Mouse (Mus musculus): ENCODE results near the gene Klk12.

The Klk12 gene

GRCm38 (mm10) chr7:43768597-43768996 lies at the start of gene Klk12:
TSS of gene Klk12 (plus strand) at chr7:43768897.
- no peak for DNase-seq (ENCODE audit: low spot score in 2 of 2)

- DNase-seq (ENCODE audit: low spot score in 2 of 2): peak; percentile 1 to 21
These were observed 20.9 kb upstream of the Klk12 start for GRCm38 (mm10) chr7:43747788-43748187.

- no peak for DNase-seq (ENCODE audit: low spot score in 2 of 2)
These were observed 15.9 kb upstream of the Klk12 start for GRCm38 (mm10) chr7:43752806-43753205.

- no peak for DNase-seq (ENCODE audit: low spot score in 2 of 2)
These were observed 2.2 kb upstream of the Klk12 start for GRCm38 (mm10) chr7:43766484-43766883.

GRCm38 (mm10) chr7:43769636-43770035 lies 939 bp downstream of the Klk12 start:
- no peak for DNase-seq (ENCODE audit: low spot score in 2 of 2)

- DNase-seq (ENCODE audit: low spot score in 2 of 2): no peak
These were observed 2.0 kb downstream of the Klk12 start for GRCm38 (mm10) chr7:43770701-43771100.

DNA sequence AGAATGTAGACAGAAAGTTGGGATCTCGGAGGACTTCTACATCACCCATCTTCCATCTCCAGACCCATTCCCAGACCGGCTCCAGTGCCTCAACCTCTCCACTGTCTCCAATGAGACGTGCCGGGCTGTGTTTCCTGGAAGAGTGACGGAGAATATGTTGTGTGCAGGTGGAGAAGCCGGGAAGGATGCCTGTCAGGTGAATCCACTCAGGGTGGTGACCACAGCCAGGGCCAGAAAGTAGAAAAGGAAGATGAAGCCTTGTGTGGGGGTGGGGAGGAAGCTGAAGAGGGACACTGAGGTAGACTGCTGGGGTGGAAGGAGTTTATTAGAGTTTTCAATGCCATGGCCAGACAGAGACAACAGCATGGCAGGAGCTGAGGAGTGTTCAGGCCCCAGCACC lies 3.2 kb downstream of the Klk12 start:
- DNase-seq (ENCODE audit: low spot score in 2 of 2): no peak

GRCm38 (mm10) chr7:43772901-43773300 lies 4.2 kb downstream of the Klk12 start:
- DNase-seq (ENCODE audit: low spot score in 2 of 2): no peak

DNA sequence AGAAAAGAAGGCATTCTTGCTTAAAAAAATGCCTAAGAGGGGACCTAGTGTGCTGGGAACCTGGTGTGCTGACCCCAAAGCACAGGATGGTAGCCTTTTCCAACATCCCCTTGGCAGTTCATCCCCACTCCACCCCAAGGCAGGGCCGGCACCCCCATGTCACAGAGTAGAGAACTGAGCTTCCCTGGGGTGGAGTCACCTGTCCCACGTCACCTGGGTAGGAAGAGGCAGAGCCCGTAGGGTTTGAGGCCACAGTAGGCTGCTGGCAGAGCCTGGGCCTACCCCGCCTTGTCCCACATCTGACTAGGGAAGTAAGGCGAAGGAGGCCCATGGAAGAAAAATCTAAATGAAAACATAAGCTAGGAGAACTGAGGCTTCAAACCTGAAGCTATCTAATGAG lies 5.7 kb downstream of the Klk12 start, which contains the start of gene Klk11:
Klk11 (plus strand) TSS at position 241 of the 400 bp plus-strand sequence.
- DNase-seq (ENCODE audit: low spot score in 2 of 2): no peak

GRCm38 (mm10) chr7:43774802-43775201 lies 6.1 kb downstream of the Klk12 start:
- DNase-seq (ENCODE audit: low spot score in 2 of 2): no peak

DNA sequence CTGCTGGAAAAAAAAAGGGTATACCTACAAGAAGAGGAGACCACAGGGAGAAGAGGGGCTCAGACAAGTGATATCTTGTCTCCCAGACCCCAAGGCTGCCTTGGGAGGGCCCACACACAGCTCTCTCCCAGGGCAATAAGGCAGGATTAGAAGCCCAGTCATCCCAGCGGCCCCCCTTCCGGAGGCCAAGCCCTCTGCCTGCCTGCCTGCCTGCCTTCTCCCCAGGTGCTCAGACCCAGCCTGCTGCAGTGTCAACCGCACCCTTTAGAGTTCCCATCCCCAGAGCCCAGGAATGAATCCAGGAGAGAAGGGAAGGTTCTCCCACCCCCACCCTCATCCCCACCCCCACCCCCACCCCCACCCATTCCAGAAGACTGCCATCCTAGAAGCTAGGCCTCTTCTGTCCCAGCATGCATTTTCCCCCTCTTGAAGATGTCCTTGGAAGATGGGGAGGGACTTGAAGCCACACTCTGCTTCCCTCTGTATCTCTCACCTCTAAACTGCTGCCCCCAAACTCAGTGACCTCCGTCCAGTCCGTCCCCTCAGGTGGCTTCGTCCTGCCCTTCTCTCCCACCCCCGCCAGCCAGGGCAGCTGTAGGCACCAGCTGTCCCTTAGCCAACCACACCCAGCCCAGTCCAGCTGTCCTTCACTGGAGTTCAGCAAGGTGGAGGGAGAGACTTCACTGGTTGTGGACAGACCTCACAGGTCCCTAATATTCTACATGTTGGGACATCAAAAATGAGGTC lies 6.8 kb downstream of the Klk12 start:
- no peak for DNase-seq (ENCODE audit: low spot score in 2 of 2)

DNA sequence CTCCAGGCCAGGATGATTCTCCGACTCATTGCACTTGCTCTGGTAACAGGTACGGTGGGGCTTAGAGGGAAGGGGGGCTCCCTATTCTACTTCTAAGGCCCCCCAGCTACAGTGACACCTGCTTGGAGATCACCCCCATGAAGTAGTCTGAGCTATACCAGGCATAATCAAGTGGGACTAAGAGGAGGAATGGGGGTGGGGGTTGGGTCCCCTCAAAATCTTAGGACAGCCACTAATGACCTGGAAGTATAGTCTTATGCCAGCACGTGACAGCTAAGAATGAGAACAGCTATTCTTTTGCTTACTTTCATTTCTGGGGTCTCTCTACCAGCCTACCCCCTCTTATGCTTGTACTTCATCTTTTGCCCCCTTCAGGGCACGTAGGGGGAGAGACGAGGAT lies 7.8 kb downstream of the Klk12 start:
- DNase-seq (ENCODE audit: low spot score in 2 of 2): no peak

DNA sequence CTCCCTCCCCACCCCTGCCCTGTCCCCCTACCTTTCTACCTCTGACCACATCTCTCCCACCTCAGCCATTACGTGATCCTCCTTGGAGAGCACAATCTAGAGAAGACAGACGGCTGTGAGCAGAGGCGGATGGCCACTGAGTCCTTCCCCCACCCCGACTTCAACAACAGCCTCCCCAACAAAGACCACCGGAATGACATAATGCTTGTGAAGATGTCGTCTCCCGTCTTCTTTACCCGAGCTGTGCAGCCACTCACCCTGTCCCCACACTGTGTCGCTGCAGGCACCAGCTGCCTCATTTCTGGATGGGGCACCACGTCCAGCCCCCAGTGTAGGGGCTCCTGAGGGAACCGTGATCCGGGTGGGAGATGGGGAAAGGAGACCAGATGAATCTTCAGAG lies 8.7 kb downstream of the Klk12 start:
- DNase-seq (ENCODE audit: low spot score in 2 of 2): no peak

- DNase-seq (ENCODE audit: low spot score in 2 of 2): no peak
These were observed 9.7 kb downstream of the Klk12 start for GRCm38 (mm10) chr7:43778176-43778970.

GRCm38 (mm10) chr7:43780241-43780640 lies 11.5 kb downstream of the Klk12 start:
- no peak for DNase-seq (ENCODE audit: low spot score in 2 of 2)

GRCm38 (mm10) chr7:43780746-43781145 lies 12.0 kb downstream of the Klk12 start, which contains the start of gene Klk10:
TSS of gene Klk10 (plus strand) at chr7:43781035.
- DNase-seq (ENCODE audit: low spot score in 2 of 2): no peak

DNA sequence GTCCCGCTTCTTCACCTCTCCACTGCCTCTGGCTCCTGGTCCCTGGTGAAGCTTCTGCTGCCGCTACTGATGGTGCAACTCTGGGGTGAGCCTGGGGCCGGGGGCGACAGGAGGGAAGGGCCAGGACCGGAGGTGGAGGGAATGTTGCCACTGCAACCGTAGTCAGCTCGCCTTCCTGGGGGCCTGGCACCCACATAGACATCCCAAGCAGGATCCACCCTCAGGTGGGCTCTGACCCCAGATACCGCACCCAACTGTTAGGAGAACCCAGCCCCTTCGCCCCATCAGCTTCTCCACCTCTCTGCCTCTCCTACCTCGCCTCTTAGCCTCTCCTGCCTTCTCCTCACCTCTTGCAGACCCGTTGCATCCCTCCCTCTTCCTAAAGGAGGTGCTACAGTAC lies 12.8 kb downstream of the Klk12 start:
- no peak for DNase-seq (ENCODE audit: low spot score in 2 of 2)

DNA sequence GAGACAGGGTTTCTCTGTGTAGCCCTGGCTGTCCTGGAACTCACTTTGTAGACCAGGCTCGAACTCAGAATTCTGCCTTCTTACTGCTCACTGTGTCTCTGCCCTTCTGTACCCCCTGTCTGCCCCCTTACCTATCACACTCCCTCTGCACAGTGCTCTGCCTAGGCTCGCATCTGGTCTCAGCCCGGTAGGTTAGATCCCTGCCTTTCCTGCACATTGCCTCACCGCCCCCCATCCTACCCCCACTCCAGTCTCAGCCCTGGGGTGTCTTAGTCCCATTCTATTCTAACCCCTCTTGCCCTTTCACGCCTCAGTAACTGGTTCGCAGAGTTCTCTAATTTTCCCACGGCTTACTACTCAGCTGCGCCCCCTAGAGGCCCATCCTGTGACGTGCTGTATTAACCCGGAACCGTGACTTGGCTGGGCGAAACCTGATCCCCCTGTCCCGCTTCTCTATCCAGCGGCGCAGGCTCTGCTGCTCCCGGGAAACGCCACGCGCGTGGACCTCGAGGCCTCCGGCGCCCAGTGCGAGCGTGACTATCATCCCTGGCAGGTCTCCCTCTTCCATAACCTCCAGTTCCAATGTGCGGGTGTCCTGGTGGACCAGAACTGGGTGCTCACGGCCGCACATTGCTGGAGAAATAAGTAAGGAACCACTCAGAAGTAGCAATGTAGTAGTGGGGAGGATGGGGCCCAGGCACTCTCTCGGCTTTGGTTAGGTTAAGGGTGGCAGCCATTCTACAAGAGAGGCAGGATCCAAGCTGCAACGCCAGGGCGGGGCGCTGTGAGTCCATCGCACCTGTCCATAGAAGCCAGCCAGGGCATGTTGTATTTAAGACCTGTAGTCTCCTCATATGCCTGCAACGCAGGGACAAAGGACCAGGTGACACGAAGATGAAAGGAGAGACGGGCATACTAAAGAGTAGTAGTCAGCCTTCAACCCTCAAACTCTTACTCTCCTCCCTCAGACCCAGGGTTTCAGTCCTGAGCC lies 13.9 kb downstream of the Klk12 start:
- DNase-seq (ENCODE audit: low spot score in 2 of 2): peak in 1 of 2 experiments; percentile 65

DNA sequence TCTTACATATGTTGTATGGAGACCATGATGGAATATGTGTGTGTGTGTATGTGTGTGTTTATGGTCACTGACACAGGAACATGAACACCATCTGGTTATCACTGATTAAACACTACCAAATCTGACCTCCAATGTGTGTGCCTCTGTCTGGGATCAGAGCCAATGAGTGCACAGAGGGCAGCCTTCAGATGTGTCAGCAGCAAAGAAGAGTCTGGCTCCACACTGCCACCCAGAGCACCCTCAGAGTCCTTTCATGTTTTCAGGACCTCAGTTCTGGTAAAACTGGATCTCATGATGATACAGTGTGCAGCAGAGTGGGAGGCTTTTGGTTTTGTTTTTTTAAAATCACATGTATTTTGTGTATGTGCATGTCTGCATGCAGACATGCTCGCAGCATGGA lies 16.6 kb downstream of the Klk12 start:
- no peak for DNase-seq (ENCODE audit: low spot score in 2 of 2)

DNA sequence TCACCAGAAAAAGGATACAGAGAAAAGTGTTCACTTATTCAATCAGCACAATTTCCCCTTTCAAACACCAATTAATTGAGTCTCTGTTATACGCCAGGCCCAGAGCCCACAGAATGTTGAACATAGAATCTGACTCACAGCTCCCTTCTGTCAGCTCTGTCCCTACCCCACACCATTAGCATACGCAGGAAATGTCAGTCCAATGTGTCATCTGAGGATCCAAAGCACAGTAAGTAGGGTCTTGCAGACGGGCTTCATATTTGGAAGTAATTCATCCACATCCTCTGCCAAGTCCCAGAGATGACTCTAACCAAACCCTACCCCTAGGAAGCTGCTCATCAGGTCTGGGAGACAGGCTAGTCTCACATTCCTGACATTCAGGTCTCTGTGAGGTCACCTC lies 19.4 kb downstream of the Klk12 start:
- DNase-seq (ENCODE audit: low spot score in 2 of 2): no peak

DNA sequence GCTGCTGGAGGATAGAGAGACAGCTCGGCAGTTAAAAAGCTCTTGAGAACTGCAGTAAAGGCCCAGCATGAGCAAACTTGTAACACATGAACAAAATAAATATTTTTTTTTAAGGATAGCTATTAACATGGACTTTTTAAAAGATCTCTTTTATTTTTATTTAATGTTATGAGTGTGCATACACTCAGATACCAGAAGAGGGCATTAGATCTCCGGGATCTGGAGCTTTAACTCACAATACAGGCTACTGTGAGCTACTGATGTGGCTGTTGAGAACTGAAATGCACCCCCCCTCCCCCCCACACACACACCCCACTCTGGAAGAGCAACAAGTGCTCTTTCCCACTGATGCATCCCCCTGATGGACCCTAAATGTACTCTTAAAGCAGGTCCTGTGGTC lies 20.6 kb downstream of the Klk12 start:
- DNase-seq (ENCODE audit: low spot score in 2 of 2): no peak

- DNase-seq (ENCODE audit: low spot score in 2 of 2): no peak
These were observed 22.9 kb downstream of the Klk12 start, which contains the start of gene Klk9 for GRCm38 (mm10) chr7:43791591-43791990. TSS of gene Klk9 (plus strand) at chr7:43791891.

Data from left cerebral cortex, adult 9 months (tissue).